In genomic region chr12:35533748-35534113, GRCm38 (mm10) we compare ENCODE assay signal across 8 mouse cellular contexts. TPM values are rescaled to one million over a fixed set of nuclear protein-coding genes. Genes with fewer than 3 reads are reported as not detected.
DNase-seq lines count a peak whose midpoint lies in the region; ATAC-seq and TF ChIP-seq lines count a peak whose summit lies in the region.

No protein-coding gene starts in this region.

- in situ Hi-C loops in ES-E14 (cut with MboI; ENCODE audit: low sequenced_read_pairs in 2 of 2, unreplicated experiment in 2 of 2) = loop anchor here in 1 of 2 experiments (10.0 kb wide), 1 partner anchor 141 kb away; no protein-coding TSS in a partner anchor

- H3K9me3 ChIP-seq in heart, embryonic 16.5 days (replicated peaks; ENCODE audit: control insufficient read depth, low read length) = no peaks in the 10 kb centered on the region
- H3K9me3 ChIP-seq in ES-E14 (ENCODE audit: control insufficient read depth, insufficient read depth, low read depth, low read length) = no peaks in the 10 kb centered on the region
- no peaks in the 10 kb centered on the region for H3K9me3 ChIP-seq in hindbrain, embryonic 12.5 days (replicated peaks)
- H3K9me3 ChIP-seq in midbrain, embryonic 12.5 days = no peaks in the 10 kb centered on the region

- no peaks in the 10 kb centered on the region; the same call in 1 of the 2 replicates for H3K4me1 ChIP-seq in heart, embryonic 16.5 days (ENCODE audit: control insufficient read depth, insufficient read depth, low read length)
- H3K4me1 ChIP-seq in ES-E14 (ENCODE audit: control insufficient read depth in 2 of 2, insufficient read depth in 2 of 2, low read length in 2 of 2, poor library complexity in 1 of 2) = no peaks in the 10 kb centered on the region
- no peaks in the 10 kb centered on the region; the same call in 1 of the 2 replicates for H3K4me1 ChIP-seq in hindbrain, embryonic 12.5 days
- peaks cover 5% of the 10 kb centered on the region for H3K4me1 ChIP-seq in midbrain, embryonic 12.5 days

- H3K27me3 ChIP-seq in heart, embryonic 16.5 days (ENCODE audit: control insufficient read depth, insufficient read depth, low read length) = no peaks in the 10 kb centered on the region
- peaks cover 8% of the 10 kb centered on the region; the same call in 1 of the 2 replicates for H3K27me3 ChIP-seq in hindbrain, embryonic 12.5 days
- H3K27me3 ChIP-seq in midbrain, embryonic 12.5 days = peaks cover 9% of the 10 kb centered on the region

- peak overlapping the region; percentile 88 for H3K4me3 ChIP-seq in heart, embryonic 16.5 days (ENCODE audit: low read length)
- H3K4me3 ChIP-seq in ES-E14 (ENCODE audit: insufficient read depth in 1 of 2, low read depth in 1 of 2, low read length in 2 of 2, poor library complexity in 1 of 2, severe bottlenecking in 1 of 2) = peak overlapping the region; percentile 94 to 100
- H3K4me3 ChIP-seq in hindbrain, embryonic 12.5 days = peak overlapping the region; percentile 71
- H3K4me3 ChIP-seq in midbrain, embryonic 12.5 days = peak overlapping the region; percentile 78

- peak overlapping the region; percentile 17 for H3K27ac ChIP-seq in heart, embryonic 16.5 days (ENCODE audit: low read length)
- H3K27ac ChIP-seq in ES-E14 (ENCODE audit: insufficient read depth, low read depth, low read length, poor library complexity, severe bottlenecking) = no peak overlapping the region
- H3K27ac ChIP-seq in hindbrain, embryonic 12.5 days = no peak overlapping the region
- H3K27ac ChIP-seq in midbrain, embryonic 12.5 days (replicated peaks) = no peak overlapping the region

- peak overlapping the region; percentile 85 for H3K9ac ChIP-seq in heart, embryonic 16.5 days (ENCODE audit: low read length)
- H3K9ac ChIP-seq in ES-E14 (ENCODE audit: insufficient read depth, low read depth, low read length, poor library complexity, severe bottlenecking) = no peak overlapping the region
- H3K9ac ChIP-seq in hindbrain, embryonic 12.5 days = no peak overlapping the region
- H3K9ac ChIP-seq in midbrain, embryonic 12.5 days (replicated peaks) = no peak overlapping the region

- H3K4me2 ChIP-seq in heart, embryonic 16.5 days (ENCODE audit: low read depth, low read length) = peak overlapping the region; percentile 100
- peak overlapping the region; percentile 97 for H3K4me2 ChIP-seq in hindbrain, embryonic 12.5 days (replicated peaks)
- peak overlapping the region; percentile 96 for H3K4me2 ChIP-seq in midbrain, embryonic 12.5 days (replicated peaks)

- no peaks in the 10 kb centered on the region for H3K36me3 ChIP-seq in heart, embryonic 16.5 days (ENCODE audit: control insufficient read depth, insufficient read depth)
- no peaks in the 10 kb centered on the region for H3K36me3 ChIP-seq in ES-E14 (ENCODE audit: control insufficient read depth, insufficient read depth, low read length, poor library complexity, severe bottlenecking)
- no peaks in the 10 kb centered on the region for H3K36me3 ChIP-seq in hindbrain, embryonic 12.5 days
- no peaks in the 10 kb centered on the region for H3K36me3 ChIP-seq in midbrain, embryonic 12.5 days

- DNase-seq in heart, postnatal 4 days = no peak
- no peak for DNase-seq in ES-E14 (ENCODE audit: low read depth, low spot score)
- no peak for DNase-seq in ovary, postnatal 10 days (ENCODE audit: low spot score)
- DNase-seq in layer of hippocampus, postnatal 36 days = no peak
- DNase-seq in left cerebral cortex, postnatal 14 days (ENCODE audit: low spot score in 2 of 2) = no peak

- intact Hi-C loops in left cerebral cortex, postnatal 14 days (cut with DNase I) = loop anchor here (2.0 to 10.0 kb wide), 3 partner anchors 141 to 297 kb away; no protein-coding TSS in a partner anchor

- no peak for ATAC-seq in heart, embryonic 16.5 days (replicated peaks; ENCODE audit: extremely low read depth, insufficient read depth, low FRiP score)
- no peak for ATAC-seq in hindbrain, embryonic 12.5 days (ENCODE audit: low FRiP score)
- no peak for ATAC-seq in midbrain, embryonic 12.5 days (ENCODE audit: low FRiP score, low read depth)

TF ChIP-seq in ES-E14, 5 proteins besides CTCF, POLR2A, EP300 and RAD21:
- no peak for TF ChIP-seq HCFC1 (IDR thresholded peaks at IDR 0.05; ENCODE audit: borderline replicate concordance, insufficient read depth, low read length)
- TF ChIP-seq ZNF384 (IDR thresholded peaks at IDR 0.05; ENCODE audit: low read depth, low read length) = no peak
- TF ChIP-seq CHD2 (IDR thresholded peaks at IDR 0.05; ENCODE audit: low read depth, low read length) = no peak
- no peak for TF ChIP-seq MAFK (IDR thresholded peaks at IDR 0.05; ENCODE audit: insufficient read depth, low read depth, low read length)
- TF ChIP-seq ZC3H11A (IDR thresholded peaks at IDR 0.05; ENCODE audit: borderline replicate concordance, low read depth, low read length) = no peak

RNA-seq across cellular contexts. Expression of gene Ahr, which starts 1.1 kb away (rescaled TPM):
- polyA plus RNA-seq in heart, embryonic 16.5 days (2015; fragmentation: Nextera tagmentation; extraction: Ambion mirVana) = 4.1 and 4.2 TPM in 2 replicates
- total RNA-seq in heart, postnatal 4 days (2021) = 1 to 10 TPM; 4.8 to 5.6 TPM
- total RNA-seq in ES-E14 (2012; rRNA removed) = 5.1 and 5.8 TPM in 2 replicates
- 5.5 and 7.0 TPM in 2 replicates for polyA plus RNA-seq in hindbrain, embryonic 12.5 days (2016; fragmentation: Nextera tagmentation; extraction: Ambion mirVana)
- 2.3 and 3.1 TPM in 2 replicates for polyA plus RNA-seq in midbrain, embryonic 12.5 days (2016; fragmentation: Nextera tagmentation; extraction: Ambion mirVana)
- total RNA-seq in layer of hippocampus, postnatal 36 days (2021) = 1 to 10 TPM; 6.9 to 7.4 TPM
- total RNA-seq in left cerebral cortex, postnatal 14 days (2021) = 10 to 100 TPM; 10.7 TPM
